In the genomic region with DNA sequence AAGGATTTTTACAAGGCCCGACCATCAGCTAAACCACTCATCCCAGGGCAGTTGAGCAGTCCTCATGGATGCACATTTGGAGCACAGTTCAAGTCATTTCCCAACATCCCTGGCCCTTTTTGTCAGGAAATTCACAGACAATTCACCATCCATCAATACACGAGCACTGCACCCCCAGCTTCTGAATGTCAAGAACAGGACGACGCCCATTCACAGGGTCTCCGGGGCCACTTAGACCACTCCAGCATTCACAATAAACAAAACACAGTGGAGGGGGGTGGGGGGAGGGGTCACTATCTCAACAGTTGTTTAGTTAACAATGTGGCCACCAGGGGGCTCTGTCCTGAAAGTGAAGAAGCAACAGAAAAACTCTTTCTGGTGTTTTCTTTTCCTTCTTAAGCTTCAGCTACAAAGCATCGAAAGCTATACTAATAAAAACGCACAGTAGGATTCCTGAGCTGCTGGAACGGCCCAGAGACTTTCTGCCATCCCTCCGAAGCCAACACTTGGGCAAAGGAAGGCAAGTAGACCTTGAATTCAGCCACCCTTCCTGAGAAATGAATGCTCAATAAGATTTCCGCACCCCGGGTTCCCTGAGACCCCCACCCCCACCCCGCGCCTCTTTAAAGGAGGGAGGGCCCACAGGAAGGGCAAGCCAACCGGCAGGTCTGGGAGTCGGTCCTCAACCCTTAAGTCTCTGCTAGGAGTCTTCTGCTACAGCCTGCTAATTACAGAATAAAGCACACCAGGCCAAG, we compare ENCODE assay signal across 8 mouse cellular contexts. TPM values are rescaled to one million over a fixed set of nuclear protein-coding genes. Genes with fewer than 3 reads are reported as not detected.
DNase-seq lines count a peak whose midpoint lies in the region; ATAC-seq and TF ChIP-seq lines count a peak whose summit lies in the region.

No protein-coding gene starts in this region.

- no peaks in the 10 kb centered on the region for H3K79me2 ChIP-seq in myocyte (ENCODE audit: control insufficient read depth, insufficient read depth)

- H3K27me3 ChIP-seq in intestine, embryonic 15.5 days (replicated peaks): no peaks in the 10 kb centered on the region
- no peaks in the 10 kb centered on the region for H3K27me3 ChIP-seq in myocyte (ENCODE audit: control insufficient read depth, insufficient read depth, insufficient read length)
- no peaks in the 10 kb centered on the region for H3K27me3 ChIP-seq in stomach, embryonic 14.5 days (ENCODE audit: control insufficient read depth, insufficient read depth, low read length)

- no peak for ATAC-seq in intestine, embryonic 15.5 days
- ATAC-seq in stomach, embryonic 14.5 days (ENCODE audit: insufficient number of reproducible peaks, insufficient read depth, low FRiP score, low read depth): no peak

- peak overlapping the region; percentile 95 for H3K4me2 ChIP-seq in intestine, embryonic 15.5 days (replicated peaks)
- H3K4me2 ChIP-seq in myocyte (ENCODE audit: low read depth): peak overlapping the region; percentile 76
- peak overlapping the region; percentile 93 for H3K4me2 ChIP-seq in stomach, embryonic 14.5 days (replicated peaks; ENCODE audit: low read depth, low read length)

- H3K9me3 ChIP-seq in intestine, embryonic 15.5 days: no peaks in the 10 kb centered on the region
- H3K9me3 ChIP-seq in stomach, embryonic 14.5 days (ENCODE audit: control insufficient read depth, low read depth, low read length): no peaks in the 10 kb centered on the region

- 11% methylated on average over 15 of the region's 15 CpGs for whole genome bisulfite sequencing in intestine, embryonic 15.5 days
- 11% methylated on average over 15 of the region's 15 CpGs for WGBS in stomach, embryonic 14.5 days

- H3K4me1 ChIP-seq in intestine, embryonic 15.5 days (replicated peaks): peaks cover 46% of the 10 kb centered on the region
- H3K4me1 ChIP-seq in stomach, embryonic 14.5 days (ENCODE audit: control insufficient read depth, insufficient read depth, low read length): peaks cover 44% of the 10 kb centered on the region

- H3K27ac ChIP-seq in intestine, embryonic 15.5 days: peak overlapping the region; percentile 81
- H3K27ac ChIP-seq in stomach, embryonic 14.5 days (ENCODE audit: low read length): 0 out of 2 replicates have a peak overlapping the region, but pooled peaks have one; percentile 21

- no peaks in the 10 kb centered on the region for H3K36me3 ChIP-seq in intestine, embryonic 15.5 days
- H3K36me3 ChIP-seq in myocyte (ENCODE audit: control insufficient read depth, insufficient read depth): no peaks in the 10 kb centered on the region
- no peaks in the 10 kb centered on the region for H3K36me3 ChIP-seq in stomach, embryonic 14.5 days (ENCODE audit: control insufficient read depth, insufficient read depth, low read length)

- peak overlapping the region; percentile 86 for H3K4me3 ChIP-seq in intestine, embryonic 15.5 days (replicated peaks)
- peak overlapping the region; percentile 29 for H3K4me3 ChIP-seq in myocyte
- H3K4me3 ChIP-seq in stomach, embryonic 14.5 days (ENCODE audit: low read depth, low read length): peak overlapping the region; percentile 71

- H3ac ChIP-seq in myocyte (ENCODE audit: control insufficient read depth, insufficient read length): no peak overlapping the region

- intact Hi-C loops in heart, postnatal 25 days (cut with DNase I): no loop called here

- no peak for TF ChIP-seq POLR2A in myocyte (IDR thresholded peaks at IDR 0.05; ENCODE audit: insufficient read length, low read depth)

- DNase-seq in heart, adult 11 months: peak; percentile 95
- DNase-seq in heart, postnatal 25 days (ENCODE audit: low spot score): no peak
- peak; percentile 87 for DNase-seq in cerebellum, adult 9-10 months
- peak; percentile 57 to 61 for DNase-seq in gastrocnemius, adult 8-10 months (ENCODE audit: low spot score in 2 of 2)
- peak; percentile 82 for DNase-seq in liver

- peak overlapping the region; percentile 29 for H3K9ac ChIP-seq in intestine, embryonic 15.5 days
- peak overlapping the region; percentile 32; the same call in 1 of the 2 replicates for H3K9ac ChIP-seq in stomach, embryonic 14.5 days (replicated peaks; ENCODE audit: low read depth, low read length)

TF ChIP-seq in myocyte, 11 proteins besides CTCF, POLR2A, EP300 and RAD21:
- TF ChIP-seq TCF12 (IDR thresholded peaks at IDR 0.05; ENCODE audit: insufficient read depth, poor library complexity, severe bottlenecking) (no peak), POLR2AphosphoS2 (IDR thresholded peaks at IDR 0.05; ENCODE audit: insufficient read length, low read depth) (no peak), MYOG (IDR thresholded peaks at IDR 0.05; ENCODE audit: control insufficient read depth in 1 of 3, insufficient read depth in 1 of 3, insufficient read length in 2 of 3, low read depth in 2 of 3) (no peak), SRF (IDR thresholded peaks at IDR 0.05; ENCODE audit: control insufficient read depth, insufficient read length, low read depth) (no peak), REST (IDR thresholded peaks at IDR 0.05; ENCODE audit: insufficient read depth, insufficient read length) (no peak), TCF3 (IDR thresholded peaks at IDR 0.05; ENCODE audit: insufficient read length, low read depth) (no peak), USF1 (IDR thresholded peaks at IDR 0.05; ENCODE audit: low read depth) (no peak), MAX (IDR thresholded peaks at IDR 0.05; ENCODE audit: low read depth) (no peak), E2F4 (IDR thresholded peaks at IDR 0.05; ENCODE audit: insufficient read depth) (no peak)
TF ChIP-seq in myocyte: peak in this region for 0.

RNA-seq across cellular contexts. Expression of a gene that starts 2.2 kb away (rescaled TPM):
- 1 to 10 TPM; 8.3 to 8.9 TPM for total RNA-seq in heart, postnatal 25 days (2021)
- total RNA-seq in gastrocnemius, adult 8-10 months (2022): 10 to 100 TPM in 1 of 4 experiments, 1 to 10 TPM in 3; 5.7 to 10.4 (median 8.2) TPM
- polyA plus RNA-seq in intestine, embryonic 15.5 days (2015; fragmentation: Nextera tagmentation; extraction: Ambion mirVana): 39.1 and 40.1 TPM in 2 replicates
- polyA plus RNA-seq in myocyte (2012; fragmentation: generic; extraction: Trizol): 4.9 TPM
- polyA plus RNA-seq in stomach, embryonic 14.5 days (2014; fragmentation: Nextera tagmentation; extraction: Ambion mirVana): 15.9 and 17.1 TPM in 2 replicates

RNA-seq across cellular contexts. Expression of a gene that starts 40.9 kb away (rescaled TPM):
- 1 to 10 TPM; 7.3 to 7.9 TPM for total RNA-seq in heart, postnatal 25 days (2021)
- 1 to 10 TPM; 3.8 to 4.7 (median 4.2) TPM for total RNA-seq in gastrocnemius, adult 8-10 months (2022)
- polyA plus RNA-seq in intestine, embryonic 15.5 days (2015; fragmentation: Nextera tagmentation; extraction: Ambion mirVana): 20.5 and 23.1 TPM in 2 replicates
- 5.9 TPM for polyA plus RNA-seq in myocyte (2012; fragmentation: generic; extraction: Trizol)
- polyA plus RNA-seq in stomach, embryonic 14.5 days (2014; fragmentation: Nextera tagmentation; extraction: Ambion mirVana): 20.6 and 22.9 TPM in 2 replicates

RNA-seq across cellular contexts. Expression of a gene that starts 41.0 kb away (rescaled TPM):
- 1 to 10 TPM; 3.3 to 3.9 TPM for total RNA-seq in heart, postnatal 25 days (2021)
- 1 to 10 TPM; 2.3 to 4.2 (median 2.5) TPM for total RNA-seq in gastrocnemius, adult 8-10 months (2022)
- 15.3 and 16.3 TPM in 2 replicates for polyA plus RNA-seq in intestine, embryonic 15.5 days (2015; fragmentation: Nextera tagmentation; extraction: Ambion mirVana)
- polyA plus RNA-seq in myocyte (2012; fragmentation: generic; extraction: Trizol): 2.9 TPM
- 12.2 and 13.8 TPM in 2 replicates for polyA plus RNA-seq in stomach, embryonic 14.5 days (2014; fragmentation: Nextera tagmentation; extraction: Ambion mirVana)

RNA-seq across cellular contexts. Expression of a gene that starts 55.0 kb away (rescaled TPM):
- total RNA-seq in heart, postnatal 25 days (2021): not detected
- total RNA-seq in gastrocnemius, adult 8-10 months (2022): not detected
- polyA plus RNA-seq in intestine, embryonic 15.5 days (2015; fragmentation: Nextera tagmentation; extraction: Ambion mirVana): not detected in 2 replicates
- 0.26 TPM for polyA plus RNA-seq in myocyte (2012; fragmentation: generic; extraction: Trizol)
- polyA plus RNA-seq in stomach, embryonic 14.5 days (2014; fragmentation: Nextera tagmentation; extraction: Ambion mirVana): not detected in 2 replicates

RNA-seq across cellular contexts. Expression of a gene that starts 55.1 kb away (rescaled TPM):
- total RNA-seq in heart, postnatal 25 days (2021): 10 to 100 TPM; 10.8 to 11.7 TPM
- 10 to 100 TPM; 10.3 to 12.0 (median 10.9) TPM for total RNA-seq in gastrocnemius, adult 8-10 months (2022)
- 30.8 and 31.2 TPM in 2 replicates for polyA plus RNA-seq in intestine, embryonic 15.5 days (2015; fragmentation: Nextera tagmentation; extraction: Ambion mirVana)
- 9.7 TPM for polyA plus RNA-seq in myocyte (2012; fragmentation: generic; extraction: Trizol)
- polyA plus RNA-seq in stomach, embryonic 14.5 days (2014; fragmentation: Nextera tagmentation; extraction: Ambion mirVana): 28.2 and 29.6 TPM in 2 replicates

Comparison
In these comparisons a context has a peak if more than half of its experiments do, and no peak if none do; other contexts are left out.
1. H3K4me3 ChIP-seq: peak in every context shown above with its lines; median percentile 86 in intestine, embryonic 15.5 days; 71 in stomach, embryonic 14.5 days; 29 in myocyte.